Mouse (Mus musculus): Measurements from ENCODE around the gene Tmem108.

Gene Tmem108

GRCm38 (mm10) chr9:103463833-103464232, 297.8 kb downstream of the Tmem108 start:
- in situ Hi-C loops (cut with MseI, MboI) = no loop called here

- in situ Hi-C loops (cut with MseI, MboI) = no loop called here
Observed at GRCm38 (mm10) chr9:103459839-103460238, 301.8 kb downstream of the Tmem108 start.

DNA sequence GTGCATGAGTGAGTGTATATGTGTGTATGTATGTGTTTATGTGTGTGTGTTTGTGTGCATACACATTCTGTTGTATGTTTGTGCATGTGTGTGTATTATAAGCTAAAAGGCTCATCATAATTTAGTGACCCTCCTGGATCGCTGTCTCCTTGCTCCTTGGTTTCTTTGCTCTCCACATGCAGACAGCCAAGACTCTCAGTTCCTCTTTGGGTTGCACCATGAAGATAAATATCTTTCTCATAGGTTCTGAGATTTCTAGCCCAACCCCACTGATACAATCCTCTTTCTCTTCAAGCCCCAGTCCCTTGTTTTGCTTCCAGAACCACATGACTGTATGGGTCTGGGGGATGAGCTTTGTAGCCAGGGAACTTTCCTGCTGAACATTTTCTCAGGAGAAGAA, 302.3 kb downstream of the Tmem108 start:
- in situ Hi-C loops (cut with MseI, MboI) = no loop called here

DNA sequence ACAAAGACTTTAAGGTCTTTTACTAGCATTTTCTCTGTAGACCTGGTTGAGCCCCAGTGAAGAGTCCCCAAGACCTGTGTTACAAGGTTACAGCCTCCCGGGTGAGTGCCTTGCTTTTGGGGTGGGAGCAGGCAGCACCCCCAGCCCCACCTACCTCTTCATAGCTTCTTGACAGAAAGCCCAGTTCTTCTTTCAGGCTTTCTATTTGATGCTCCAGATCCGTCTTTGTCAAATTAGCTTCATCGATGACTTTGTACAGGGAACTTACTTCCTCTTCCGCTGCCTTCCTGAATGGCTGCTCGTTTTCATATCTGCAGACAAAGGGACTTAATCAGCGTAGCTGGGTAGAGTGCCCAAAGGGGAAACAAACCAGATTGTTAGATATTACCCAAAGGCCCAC, 312.0 kb downstream of the Tmem108 start:
- in situ Hi-C loops (cut with MseI, MboI) = no loop called here

GRCm38 (mm10) chr9:103449092-103449491, 312.5 kb downstream of the Tmem108 start:
- in situ Hi-C loops (cut with MseI, MboI) = no loop called here

DNA sequence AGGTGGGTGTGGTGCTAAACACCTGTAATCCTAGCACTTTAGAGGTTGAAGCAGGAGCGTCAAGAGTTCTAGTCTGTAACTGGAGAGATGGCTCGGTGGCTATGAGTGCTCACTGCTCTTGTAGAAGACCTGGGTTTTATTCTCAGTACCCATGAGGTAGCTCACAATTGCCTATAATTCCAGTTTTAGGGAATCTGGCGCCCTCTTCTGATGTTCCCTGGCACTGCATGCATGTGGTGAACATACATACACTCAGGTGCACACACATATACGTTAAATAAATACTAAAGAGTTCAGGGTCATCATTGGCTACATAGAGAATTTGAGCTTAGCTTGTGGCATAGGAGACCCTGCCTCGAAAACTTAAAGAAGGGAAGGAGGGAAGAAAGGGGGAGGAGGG, 317.0 kb downstream of the Tmem108 start:
- in situ Hi-C loops (cut with MseI, MboI) = no loop called here

DNA sequence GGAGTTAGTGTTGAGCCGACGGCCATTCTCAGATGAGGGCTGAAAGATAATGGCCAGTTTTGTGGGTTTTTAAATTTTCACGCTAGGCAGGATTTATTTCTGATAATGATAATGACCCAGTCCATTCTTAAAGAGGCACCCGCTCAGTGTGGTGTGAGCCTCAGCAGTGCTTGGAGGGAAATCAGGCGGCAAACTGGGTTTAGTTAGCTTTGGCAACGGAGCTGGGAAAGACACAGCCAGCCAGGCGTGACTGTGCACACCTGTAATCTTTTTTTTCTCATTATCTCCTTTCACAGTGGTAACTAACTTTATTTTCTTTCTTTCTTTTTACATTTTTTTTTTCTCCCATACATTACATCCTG, 317.8 kb downstream of the Tmem108 start:
- in situ Hi-C loops (cut with MseI, MboI) = no loop called here

GRCm38 (mm10) chr9:103443121-103443823, 318.4 kb downstream of the Tmem108 start:
- in situ Hi-C loops (cut with MseI, MboI) = no loop called here

DNA sequence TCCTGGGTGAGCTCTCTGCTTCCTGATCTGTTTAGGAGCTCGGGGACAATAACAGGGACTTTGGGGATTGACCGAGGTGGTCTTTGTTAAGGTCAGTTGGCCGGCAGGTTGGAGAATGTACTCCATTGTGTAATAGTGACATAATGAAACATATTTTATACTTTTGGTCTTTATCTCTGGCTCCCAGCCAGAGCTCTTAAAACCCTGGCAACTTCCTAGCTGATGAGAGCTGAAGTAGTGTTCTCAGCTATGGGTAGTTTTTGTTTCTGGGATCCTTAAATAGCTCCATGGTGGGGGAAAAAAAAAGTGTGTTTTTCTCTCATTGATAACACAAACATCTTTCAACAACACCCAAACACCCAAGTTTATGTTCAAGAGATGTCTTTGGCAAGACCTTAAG, 321.0 kb downstream of the Tmem108 start:
- in situ Hi-C loops (cut with MseI, MboI) = no loop called here

GRCm38 (mm10) chr9:103437104-103437503, 324.5 kb downstream of the Tmem108 start:
- in situ Hi-C loops (cut with MseI, MboI) = no loop called here

- in situ Hi-C loops (cut with MseI, MboI) = no loop called here
Observed at GRCm38 (mm10) chr9:103434116-103434515, 327.5 kb downstream of the Tmem108 start.
